Mouse (Mus musculus) T-helper 2 cell (primary cell): Measurements from ENCODE around the gene Cpeb3.
"Not testable (repeated sequence)": the region's sequence is repeated elsewhere in the genome, so short reads cannot be mapped to it uniquely, and the experiment has no call there.

Experiments used
- in situ Hi-C: fragments of 300-600 bp; cut with MboI, MseI; formaldehyde crosslinking; loops from one replicate; pipeline ENCODE4 v1.15.1; 2025; ENCODE audit warnings: high pct_unique_total_duplicates

Gene Cpeb3

DNA sequence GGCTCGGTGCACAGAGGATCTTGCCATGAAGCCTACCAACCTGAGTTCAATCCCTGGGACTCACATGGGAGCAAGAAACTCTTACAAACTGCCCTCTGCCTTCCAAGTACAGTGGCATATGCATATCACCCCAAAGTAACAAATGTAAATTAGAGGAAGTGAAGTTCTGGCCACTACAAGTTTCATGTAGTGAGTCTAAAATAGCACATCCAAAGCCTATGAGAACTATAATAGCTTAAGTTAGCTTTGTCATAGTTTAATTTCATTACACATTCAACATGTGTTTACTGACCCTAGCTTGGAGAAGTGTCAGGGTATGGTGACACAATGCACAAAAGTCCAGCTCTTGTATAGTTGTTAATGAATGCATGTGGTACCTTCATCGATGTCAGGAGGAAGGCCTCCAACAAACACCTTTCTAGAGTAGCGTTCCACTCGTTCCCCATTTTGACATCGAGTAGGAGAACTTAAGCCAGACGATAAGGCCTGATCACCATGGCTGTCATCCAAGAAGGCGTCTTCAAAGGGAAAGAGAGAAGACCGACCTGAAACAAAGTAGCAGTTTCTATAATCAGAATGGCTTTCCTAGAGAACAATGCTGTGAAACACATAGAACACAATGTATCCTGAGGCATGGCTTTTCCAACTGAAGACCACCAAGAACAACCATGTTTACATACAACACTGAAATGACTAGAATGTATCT is 120.2 kb downstream of the Cpeb3 start:
- in situ Hi-C loops, result no loop called here

DNA sequence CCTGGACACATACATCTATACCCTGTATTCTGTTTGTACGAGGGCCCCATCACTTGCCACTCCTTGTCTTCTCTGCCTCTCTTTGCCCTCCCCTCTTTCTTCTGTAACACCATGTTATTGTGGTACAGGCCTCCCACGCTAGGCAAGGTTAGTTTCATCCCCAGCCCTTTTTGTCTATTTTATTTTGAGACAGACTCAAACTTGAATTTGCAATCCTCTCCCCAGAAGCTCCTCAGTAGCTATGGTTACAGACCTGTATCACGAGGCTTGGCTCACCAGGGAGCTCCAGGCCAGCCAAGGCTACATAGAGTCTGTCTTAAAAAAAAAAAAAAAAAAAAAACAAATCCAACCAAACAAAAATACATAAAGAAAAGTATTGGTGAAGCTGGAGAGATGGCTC is 123.9 kb downstream of the Cpeb3 start:
- in situ Hi-C loops, result no loop called here

DNA sequence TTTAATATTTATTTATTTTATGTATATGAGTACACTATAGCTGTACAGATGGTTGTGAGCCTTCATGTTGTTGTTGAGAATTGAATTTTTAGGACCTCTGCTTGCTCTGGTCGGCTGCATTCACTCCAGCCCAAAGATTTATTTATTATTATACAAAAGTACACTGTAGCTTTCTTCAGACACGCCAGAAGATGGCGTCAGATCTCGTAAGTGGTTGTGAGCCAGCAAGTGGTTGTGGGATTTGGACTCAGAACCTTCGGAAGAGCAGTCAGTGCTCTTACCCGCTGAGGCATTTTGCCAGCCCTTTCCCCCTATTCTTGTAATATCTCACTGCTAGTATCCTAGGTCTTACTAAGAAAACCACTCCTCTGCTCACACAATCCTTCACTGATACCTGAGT is 126.9 kb downstream of the Cpeb3 start:
- in situ Hi-C loops, result no loop called here

DNA sequence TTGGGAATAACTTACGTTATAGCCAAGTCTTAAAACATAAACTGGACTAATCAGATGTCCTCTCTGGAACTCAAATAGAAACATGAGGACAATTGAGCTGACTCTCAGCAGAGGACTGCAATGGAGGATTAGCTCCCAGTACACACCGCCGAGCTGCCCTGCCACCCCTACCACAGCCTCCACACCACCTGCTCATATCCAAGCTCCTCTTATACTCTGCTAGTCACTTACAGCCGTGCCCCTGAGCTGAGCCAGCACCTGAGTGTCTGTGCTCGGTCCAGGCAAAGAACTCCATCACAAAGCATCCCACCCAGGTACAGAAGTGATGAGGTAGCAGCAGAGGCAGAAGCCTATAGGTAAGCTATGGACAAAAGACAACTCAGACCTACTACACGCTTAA is 129.2 kb downstream of the Cpeb3 start:
- in situ Hi-C loops, result no loop called here

DNA sequence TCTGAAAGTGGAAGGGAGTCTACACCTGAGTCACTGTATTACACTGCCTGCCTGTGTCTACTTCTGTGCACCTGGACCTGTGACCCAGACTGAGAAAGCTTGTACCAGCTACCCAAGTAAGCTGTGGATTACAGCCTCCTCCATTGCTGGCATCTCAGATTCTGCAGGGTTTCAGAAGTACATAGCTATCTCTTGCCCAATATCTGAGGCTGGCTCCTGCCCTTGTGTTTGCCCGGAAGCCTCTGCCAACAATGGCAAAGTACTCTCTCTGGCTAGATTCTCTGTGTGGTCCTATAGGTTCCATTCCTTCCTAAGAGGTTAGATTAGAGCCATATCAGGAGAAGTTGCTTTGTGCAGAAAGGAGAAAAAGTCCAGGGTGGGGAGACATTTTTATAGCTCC is 129.8 kb downstream of the Cpeb3 start:
- in situ Hi-C loops, result no loop called here

DNA sequence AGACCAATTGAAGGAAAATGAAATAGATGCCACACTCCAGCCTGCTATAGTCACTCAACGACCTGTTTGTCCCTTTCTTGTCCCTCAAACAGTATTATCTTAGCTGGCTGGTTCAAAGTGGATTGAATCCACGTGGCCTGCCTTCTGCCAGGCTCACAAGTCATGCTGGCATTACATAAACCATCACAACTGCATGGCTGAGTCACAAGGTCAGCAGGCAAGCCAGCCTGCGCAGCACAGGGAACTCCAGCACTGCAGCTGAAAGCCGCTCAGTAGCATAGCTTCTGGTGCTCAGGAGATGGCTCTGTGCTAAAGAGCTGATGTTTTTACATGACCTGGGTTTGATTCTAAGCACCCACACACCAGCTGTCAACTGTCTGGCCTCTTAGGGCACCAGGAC is 130.3 kb downstream of the Cpeb3 start:
- in situ Hi-C loops, result no loop called here

DNA sequence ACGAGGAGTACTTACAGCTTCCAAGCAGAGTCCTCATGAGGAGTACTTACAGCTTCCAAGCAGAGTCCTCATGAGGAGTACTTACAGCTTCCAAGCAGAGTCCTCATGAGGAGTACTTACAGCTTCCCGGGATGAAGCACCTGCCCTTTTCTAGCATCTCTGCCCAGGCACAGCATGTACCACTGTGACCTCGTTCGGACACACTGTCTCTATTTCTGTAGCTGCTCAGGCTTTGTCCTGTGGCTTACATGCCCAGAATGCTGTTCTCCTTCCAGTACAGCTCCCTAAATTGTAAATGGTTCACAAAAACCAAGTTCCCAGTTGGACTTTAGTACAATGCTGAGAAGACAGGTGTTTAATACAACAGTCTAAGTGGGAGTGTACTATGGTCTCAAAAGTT is 131.1 kb downstream of the Cpeb3 start:
- in situ Hi-C loops, result not testable (repeated sequence)

DNA sequence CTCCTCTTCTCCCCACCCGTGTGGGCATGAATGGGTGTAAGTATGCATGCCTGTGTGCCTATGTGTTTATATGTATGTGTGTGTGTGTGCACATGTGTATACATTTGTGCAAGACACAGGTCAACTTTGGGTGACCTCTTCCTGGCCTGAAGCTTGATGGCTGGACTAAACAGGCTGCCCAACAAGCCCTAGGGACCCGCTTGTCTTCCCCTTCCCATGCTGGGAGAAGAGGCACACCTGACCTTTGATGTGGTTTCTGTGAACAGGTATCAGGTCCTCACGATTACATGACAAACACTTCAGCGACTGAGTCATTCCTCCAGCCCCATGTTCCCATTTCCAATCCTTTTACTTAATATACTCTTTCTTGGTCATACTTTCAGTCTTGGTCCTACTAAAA is 131.8 kb downstream of the Cpeb3 start:
- in situ Hi-C loops, result no loop called here

DNA sequence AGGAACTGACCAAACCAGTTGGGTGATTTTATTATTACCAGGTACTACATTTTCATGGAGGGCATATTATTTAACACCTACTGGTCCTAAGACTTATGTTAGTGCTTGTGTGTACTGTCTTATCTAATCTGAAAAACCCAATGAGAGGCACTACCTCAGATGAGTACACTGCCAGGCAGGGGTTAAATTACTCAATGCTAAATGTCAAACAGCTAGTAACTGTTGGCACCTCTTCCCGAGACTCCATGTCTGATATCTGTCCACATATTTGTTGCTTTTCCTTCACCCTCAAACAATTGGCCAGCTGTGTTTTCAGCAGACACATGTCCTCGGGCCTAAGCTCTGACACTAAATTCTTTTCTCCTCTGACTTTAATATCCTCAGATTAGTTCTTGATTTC is 132.3 kb downstream of the Cpeb3 start:
- in situ Hi-C loops, result no loop called here

DNA sequence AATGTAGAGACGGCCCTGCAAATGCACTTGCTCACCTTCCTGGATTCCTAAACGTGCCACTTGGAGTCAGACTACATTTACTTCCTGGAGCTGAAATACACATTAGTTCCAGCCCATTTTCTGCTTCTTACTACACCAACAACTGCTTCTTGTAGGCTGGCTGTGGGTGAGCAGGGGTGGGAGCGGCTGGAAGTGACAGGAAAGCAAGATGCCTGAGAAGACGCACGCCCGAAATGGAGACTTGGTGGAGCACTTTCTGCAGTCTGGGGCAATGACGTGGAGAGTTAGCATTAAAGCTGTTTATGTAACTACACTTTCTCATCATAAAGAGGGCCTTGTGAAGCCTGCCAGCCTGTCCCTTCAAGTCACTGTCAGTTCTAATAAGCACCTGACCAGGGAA is 132.7 kb downstream of the Cpeb3 start:
- in situ Hi-C loops, result no loop called here

DNA sequence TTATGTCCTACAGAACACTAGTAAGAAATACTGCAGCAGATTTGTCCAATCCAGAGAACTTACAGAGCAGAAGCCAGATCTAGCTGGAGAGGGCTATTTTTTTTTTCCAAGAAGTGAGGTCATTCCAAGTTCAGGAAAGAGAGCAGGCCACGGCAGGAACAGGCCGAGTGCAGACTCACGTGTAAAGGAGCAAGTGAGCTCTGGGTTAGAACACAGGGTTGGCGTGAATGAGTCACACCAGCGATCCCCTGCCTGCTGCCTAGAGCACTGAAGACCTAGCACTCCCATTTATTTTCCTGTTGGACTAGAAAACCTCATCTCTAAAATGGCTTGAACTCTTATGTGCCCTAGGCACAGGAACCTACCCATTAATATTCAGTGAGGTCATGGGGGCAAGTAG is 133.7 kb downstream of the Cpeb3 start:
- in situ Hi-C loops, result no loop called here

DNA sequence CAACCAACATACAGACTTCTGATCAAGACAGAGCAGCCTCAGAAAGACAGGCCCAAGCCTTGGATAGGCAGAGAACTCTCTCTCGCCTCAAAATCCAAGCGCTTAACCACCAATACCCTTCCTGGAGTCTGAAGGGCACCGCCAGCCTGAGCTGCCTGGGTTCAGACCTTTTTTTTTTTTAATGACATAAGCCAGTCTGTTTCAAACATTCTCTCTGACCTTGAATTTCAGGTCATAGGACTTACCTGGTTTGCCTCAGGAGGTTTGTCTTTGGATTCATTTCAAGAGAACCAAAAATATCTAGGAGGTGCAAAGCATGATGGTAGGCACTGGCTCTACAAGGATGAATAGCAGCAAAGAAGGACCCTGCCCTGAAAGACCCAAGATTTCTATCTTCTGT is 134.1 kb downstream of the Cpeb3 start:
- in situ Hi-C loops, result no loop called here

DNA sequence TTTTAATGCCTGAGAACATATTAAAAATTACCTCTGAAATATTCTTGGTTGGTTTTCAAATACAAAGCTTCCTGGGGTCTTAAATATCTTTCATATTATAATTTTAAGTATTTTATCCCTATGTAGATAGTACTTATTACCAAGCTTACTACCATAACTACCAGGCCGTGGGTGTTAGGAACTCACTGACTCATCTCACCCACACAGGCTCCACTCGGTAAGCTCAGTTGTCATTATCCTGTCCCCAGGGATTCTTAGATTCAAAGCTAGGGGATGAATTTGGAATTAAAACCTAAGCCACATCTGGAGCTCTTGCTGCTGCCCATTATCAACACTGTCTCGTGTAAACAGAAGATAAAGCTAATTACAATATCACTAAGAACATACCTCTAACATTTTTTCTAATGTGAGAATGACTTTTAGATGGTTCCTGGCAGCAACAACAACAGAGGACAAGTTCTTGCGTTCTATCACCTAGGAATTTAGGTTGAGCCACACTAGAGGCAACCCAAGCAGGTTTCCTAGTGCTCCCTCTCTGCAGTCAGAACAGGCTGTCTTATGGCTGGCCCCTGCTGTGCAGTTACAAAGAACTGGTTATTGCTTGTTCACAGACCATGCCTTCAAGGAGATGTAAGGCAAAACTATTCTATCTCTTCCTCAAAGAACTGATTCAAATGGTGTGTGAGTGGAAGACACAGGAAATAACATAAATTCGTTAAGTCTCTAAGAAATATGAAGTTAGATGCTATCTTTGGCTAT is 135.4 kb downstream of the Cpeb3 start:
- in situ Hi-C loops, result no loop called here

DNA sequence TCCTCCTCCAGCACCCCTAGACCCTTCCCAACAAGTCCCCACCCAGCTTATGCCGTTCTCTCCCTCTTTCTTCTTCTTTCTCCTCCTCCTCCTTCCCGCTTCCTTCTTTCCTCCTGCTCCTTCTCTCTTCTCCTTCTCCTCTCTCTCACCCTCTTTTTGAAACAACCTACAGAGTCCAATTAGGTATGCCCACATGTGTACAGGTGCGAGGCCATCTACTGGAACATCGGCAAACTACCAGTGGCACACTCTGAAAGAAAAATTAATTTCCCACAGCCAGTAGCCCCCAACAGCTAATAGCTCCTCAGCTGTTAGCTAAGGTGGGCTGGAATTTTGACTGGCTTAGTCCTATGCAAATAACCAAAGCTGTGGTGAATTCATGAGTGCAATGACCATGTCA is 139.2 kb downstream of the Cpeb3 start:
- in situ Hi-C loops, result no loop called here

DNA sequence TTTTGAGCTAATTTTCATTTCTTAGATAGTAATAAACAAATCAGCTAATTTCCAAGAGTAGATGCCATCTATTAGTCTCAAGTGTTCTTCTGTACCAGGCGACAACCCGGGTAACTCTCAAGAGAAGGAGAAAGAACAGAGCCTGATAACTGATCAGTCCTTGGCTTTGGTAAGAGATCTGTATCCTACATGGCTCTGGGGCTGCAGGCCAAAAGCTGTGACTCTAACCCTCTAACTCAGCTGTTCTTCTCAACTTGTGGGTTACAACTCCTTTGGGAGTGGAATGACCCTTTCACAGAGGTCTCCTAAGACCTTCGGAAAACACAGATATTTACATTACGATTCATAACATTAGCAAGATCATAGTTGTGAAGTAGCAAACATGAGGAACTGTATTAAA is 148.3 kb downstream of the Cpeb3 start:
- in situ Hi-C loops, result no loop called here

DNA sequence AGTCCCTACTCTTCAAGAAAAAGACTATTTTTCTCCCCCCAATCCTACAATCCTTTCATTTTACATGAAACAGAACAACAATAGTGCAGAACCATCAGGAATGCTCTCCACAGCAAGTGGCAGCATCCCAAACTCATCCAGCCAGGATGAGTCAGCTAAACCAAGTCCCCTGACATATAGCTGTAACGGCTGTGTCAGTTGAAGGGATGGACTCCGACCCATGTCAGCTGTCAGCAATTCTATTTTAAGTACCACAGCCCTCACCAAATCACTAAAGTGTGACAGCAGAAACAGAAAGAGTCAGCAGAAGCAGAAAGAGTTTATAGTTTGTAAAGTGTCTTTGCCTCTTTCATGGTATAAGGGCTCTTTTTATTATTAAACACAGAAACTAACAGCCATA is 148.8 kb downstream of the Cpeb3 start:
- in situ Hi-C loops, result no loop called here

DNA sequence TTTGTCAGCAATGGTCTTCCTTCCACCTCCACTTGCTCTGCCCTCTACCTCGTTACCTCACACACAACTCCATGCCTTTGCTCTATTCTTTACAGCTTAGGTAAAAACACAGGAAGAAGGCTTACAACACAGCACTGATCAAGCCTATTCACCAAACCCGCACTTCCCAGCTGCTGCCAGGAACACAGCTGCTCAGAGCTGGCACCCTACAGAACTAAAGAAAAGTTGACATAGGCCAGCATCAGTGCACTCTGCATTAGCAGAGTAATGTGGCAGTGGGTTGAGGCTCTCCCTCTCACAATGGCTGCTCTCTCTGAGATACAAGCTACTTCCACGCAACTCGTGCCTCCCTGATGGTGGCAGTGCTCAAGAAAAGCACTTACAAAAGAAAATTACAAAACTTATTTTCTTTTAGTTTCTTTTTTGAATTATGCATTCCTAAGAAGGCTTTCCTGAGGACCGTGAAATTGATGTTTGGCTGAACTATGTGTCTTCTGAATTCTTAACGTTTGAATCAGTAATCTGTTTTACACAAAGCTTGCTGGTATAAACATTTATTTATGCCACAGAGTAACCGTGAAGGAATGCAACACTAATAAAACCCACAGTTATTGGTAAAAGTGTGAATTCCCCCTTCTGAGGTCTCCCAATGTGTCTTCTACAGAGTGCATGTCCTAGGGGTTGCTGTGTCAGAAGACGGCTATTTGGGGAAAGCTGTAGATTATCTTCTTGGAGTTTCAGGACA is 151.1 kb downstream of the Cpeb3 start:
- in situ Hi-C loops, result no loop called here

DNA sequence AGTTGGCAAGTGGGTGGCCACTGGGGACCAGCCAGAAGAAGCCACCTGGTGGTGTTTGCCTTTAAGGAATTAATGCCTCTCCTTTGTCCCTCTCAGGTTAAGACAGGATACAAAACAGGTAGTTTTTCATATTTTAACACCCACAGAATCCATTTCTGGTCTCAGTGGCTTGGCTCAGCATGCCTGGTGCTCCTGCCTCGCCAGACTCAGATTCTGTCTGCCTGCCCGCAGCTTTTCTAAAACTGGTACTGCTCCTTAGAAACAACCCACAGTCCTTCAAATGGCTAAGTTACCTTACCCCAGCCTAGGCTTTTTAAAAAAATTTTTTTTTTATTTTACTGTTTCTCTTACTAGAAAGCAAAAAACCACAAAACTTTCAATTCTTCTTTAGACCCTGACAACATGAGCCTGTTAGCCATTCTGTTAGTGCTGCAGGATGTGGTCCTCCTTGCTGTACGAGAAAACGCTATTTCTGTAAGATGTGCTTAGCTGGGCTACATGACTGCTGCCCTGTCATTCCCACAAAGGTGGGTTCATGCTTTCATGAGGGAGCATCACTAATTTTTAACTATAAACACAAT is 152.3 kb downstream of the Cpeb3 start:
- in situ Hi-C loops, result no loop called here

DNA sequence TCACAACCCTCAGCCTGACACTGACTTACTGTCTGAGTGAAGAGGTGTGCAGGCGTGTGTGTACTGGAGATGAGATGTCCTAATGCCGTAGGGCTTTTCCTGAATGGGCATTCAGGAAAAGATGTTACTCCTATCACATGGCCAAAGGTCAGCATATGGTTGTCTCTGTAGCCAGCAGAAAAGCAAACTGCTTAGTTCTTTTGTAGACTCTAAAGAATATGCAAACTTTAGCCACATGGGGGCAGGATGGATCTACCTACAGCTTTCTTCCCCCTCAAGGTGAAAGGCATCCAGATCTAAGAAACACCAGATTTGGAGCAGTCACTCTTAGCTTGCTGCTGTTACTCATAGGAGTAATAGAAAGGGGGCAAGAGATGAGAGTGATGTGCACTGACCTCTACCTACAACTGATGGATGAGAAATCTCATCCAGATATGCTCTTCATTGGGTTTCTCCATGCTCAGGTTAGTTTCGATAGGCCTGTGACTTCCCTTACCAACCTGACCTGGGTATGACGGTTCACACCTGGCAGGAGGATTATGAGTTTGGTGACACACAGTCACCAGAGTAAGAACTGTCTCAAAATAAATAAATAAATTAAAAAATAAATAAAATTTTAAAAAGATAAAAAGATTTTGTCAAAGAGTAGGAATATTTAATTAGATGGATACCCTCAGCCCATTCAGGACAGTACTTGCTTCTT is 157.6 kb downstream of the Cpeb3 start:
- in situ Hi-C loops, result no loop called here

DNA sequence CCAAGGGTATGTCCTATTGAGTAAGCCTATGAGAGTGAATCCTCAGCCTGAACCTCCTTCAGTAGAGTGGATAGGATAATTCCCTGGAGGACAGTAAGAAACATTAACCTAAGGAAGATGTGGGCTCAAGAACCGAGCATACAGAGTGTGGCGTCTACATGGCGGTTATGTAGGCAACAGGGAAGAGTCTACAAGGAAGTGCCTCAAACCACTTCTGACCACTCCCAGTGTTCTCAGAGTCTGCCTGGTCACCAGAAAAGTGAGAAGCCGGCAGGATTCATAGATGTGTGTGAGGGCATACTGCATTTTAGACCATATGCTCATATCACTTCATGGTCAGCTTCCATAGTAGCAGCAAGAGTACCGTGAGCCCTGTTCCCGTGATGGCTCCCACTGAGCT is 159.9 kb downstream of the Cpeb3 start:
- in situ Hi-C loops, result loop anchor here (10.0 kb wide), 1 partner anchor 216 kb away; no protein-coding TSS in a partner anchor

DNA sequence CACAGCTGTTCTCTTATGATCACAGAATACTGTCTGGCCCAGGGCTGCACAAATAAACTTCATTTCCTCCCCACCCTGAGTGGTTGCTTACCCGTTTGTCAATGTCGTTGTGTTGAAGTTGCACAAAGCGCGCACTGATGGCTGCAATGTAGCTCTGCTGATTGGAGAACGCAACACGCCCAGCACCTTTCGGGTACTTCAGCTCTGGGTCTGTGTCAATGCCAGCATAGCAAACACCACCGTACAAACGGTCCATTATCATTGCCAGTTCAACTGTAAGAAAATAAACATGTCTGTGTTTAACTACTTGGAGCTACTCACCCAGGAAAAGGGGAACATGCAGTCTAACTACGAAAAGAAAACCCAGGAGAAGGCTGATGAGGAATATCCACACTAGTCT is 164.0 kb downstream of the Cpeb3 start:
- in situ Hi-C loops, result loop anchor here (10.0 kb wide), 1 partner anchor 220 kb away; no protein-coding TSS in a partner anchor

DNA sequence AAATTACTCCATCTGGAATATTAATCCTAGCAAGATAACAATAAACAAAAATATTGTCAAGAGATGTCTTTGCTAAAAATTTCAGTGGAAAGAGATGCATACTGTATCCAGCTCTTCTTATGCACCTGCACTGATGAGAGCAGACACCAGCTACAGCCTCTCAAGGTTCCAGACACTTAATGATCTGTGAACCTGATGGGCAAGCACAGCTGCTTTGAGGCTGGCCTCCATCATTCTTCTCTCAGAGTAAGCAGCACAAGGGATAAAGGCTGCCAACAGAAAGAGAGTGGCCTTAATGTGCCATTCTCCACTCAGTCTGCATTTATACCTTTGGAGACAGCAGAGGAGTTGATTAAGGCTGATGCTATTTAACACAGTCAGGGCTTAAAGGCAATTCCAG is 167.5 kb downstream of the Cpeb3 start:
- in situ Hi-C loops, result loop anchor here (10.0 kb wide), 1 partner anchor 224 kb away; no protein-coding TSS in a partner anchor
